ENCODE assay signal across 25 mouse cellular contexts in genomic region chr17:65796056-65796455, GRCm38 (mm10).
"Had no signal": no experiment of that assay in that cellular context is flagged by ENCODE, and none has a peak within 500 bp of the region (broad histone marks: within the 10 kb centered on the region; RNA-seq: fewer than 3 reads in every experiment).

No protein-coding gene starts in this region.

- H3K9ac ChIP-seq: heart, embryonic 12.5 days; hindbrain, embryonic 13.5 days; kidney, embryonic 15.5 days; limb, embryonic 13.5 days; limb, embryonic 15.5 days; liver, embryonic 12.5 days; liver, embryonic 14.5 days had no signal

- ATAC-seq: hindbrain, embryonic 16.5 days; intestine, embryonic 16.5 days; liver, embryonic 12.5 days had no signal

- H3K4me2 ChIP-seq: heart, embryonic 12.5 days; hindbrain, embryonic 13.5 days; kidney, embryonic 15.5 days; limb, embryonic 13.5 days; limb, embryonic 15.5 days; liver, embryonic 12.5 days had no signal

- H3K27me3 ChIP-seq: heart, embryonic 12.5 days; hindbrain, embryonic 13.5 days; kidney, embryonic 15.5 days; limb, embryonic 13.5 days; limb, embryonic 15.5 days; liver, embryonic 12.5 days had no signal

- H3K27ac ChIP-seq: gastrocnemius, adult 2 months; heart, embryonic 10.5 days; hindbrain, embryonic 13.5 days; kidney, embryonic 15.5 days; kidney, postnatal 0 days; limb, embryonic 13.5 days; limb, embryonic 15.5 days; liver, embryonic 12.5 days; liver, embryonic 14.5 days had no signal

- H3K4me1 ChIP-seq: limb, embryonic 13.5 days; limb, embryonic 15.5 days had no signal

- DNase-seq: gastrocnemius, adult 2 months; gastrocnemius, postnatal 10 days; gastrocnemius, postnatal 25 days; heart, adult 18-20 months; heart, postnatal 10 days; heart, postnatal 36 days; kidney, adult 11 months; kidney, adult 2 months; kidney, adult 9 months; kidney, postnatal 14 days; kidney, postnatal 36 days; layer of hippocampus, adult 9-11 months; layer of hippocampus, postnatal 36 days; left cerebral cortex, postnatal 4 days had no signal

- H3K4me3 ChIP-seq: gastrocnemius, adult 2 months; heart, embryonic 10.5 days; heart, embryonic 12.5 days; hindbrain, embryonic 13.5 days; kidney, embryonic 15.5 days; limb, embryonic 13.5 days; limb, embryonic 15.5 days; liver, embryonic 12.5 days had no signal

- H3K9me3 ChIP-seq: heart, embryonic 10.5 days; heart, embryonic 12.5 days; hindbrain, embryonic 13.5 days; kidney, embryonic 15.5 days; limb, embryonic 13.5 days; limb, embryonic 15.5 days; liver, embryonic 12.5 days had no signal
